Mouse (Mus musculus) heart, adult 2 months (tissue): ENCODE results near the gene Sgsm1. TPM values are rescaled to one million over a fixed set of nuclear protein-coding genes. Genes with fewer than 3 reads are reported as not detected.

ENCODE experiments used
- DNase-seq, 2 experiments: peaks; one replicate each; pipeline ENCODE4 v3.0.0; 2021
- H3K27ac ChIP-seq: fragments of 200-600 bp; 2 replicates; pipeline ENCODE4 v1.8.1; 2022
- H3K27me3 ChIP-seq: fragments of 200-500 bp; 2 replicates; pipeline ENCODE4 v1.6.1; 2012; ENCODE audit warnings: mild to moderate bottlenecking, low read length, inconsistent platforms, mixed read lengths; ENCODE audit not compliant: control insufficient read depth, insufficient read depth
- H3K36me3 ChIP-seq: fragments of 200-500 bp; 2 replicates; pipeline ENCODE4 v1.6.1; 2012; ENCODE audit warnings: low read length, inconsistent platforms; ENCODE audit not compliant: control insufficient read depth, insufficient read depth
- H3K4me1 ChIP-seq: fragments of 200-500 bp; 2 replicates; pipeline ENCODE4 v1.6.1; 2011; ENCODE audit warnings: low read length; ENCODE audit not compliant: control insufficient read depth, insufficient read depth
- H3K4me3 ChIP-seq: fragments of 200-600 bp; 2 replicates; pipeline ENCODE4 v1.8.1; 2022
- H3K79me2 ChIP-seq: fragments of 200-500 bp; replicated peaks from 2 replicates; pipeline ENCODE4 v1.6.1; 2012; ENCODE audit warnings: mild to moderate bottlenecking, inconsistent platforms, low read length, moderate library complexity, mixed read lengths; ENCODE audit not compliant: control insufficient read depth, insufficient read depth
- H3K9ac ChIP-seq: fragments of 200-500 bp; 2 replicates; pipeline ENCODE4 v1.6.1; 2012; ENCODE audit warnings: low read depth, mild to moderate bottlenecking, control low read depth, inconsistent platforms, low read length, mixed read lengths
- CTCF ChIP-seq: fragments of 200-600 bp; IDR thresholded peaks from 2 replicates; pipeline ENCODE4 v1.8.1; 2022; ENCODE audit warnings: antibody characterized with exemption, mild to moderate bottlenecking, moderate library complexity
- EP300 ChIP-seq: fragments of 200-500 bp; IDR thresholded peaks from 2 replicates; pipeline ENCODE4 v1.6.1; 2011; ENCODE audit warnings: low read depth, low read length, control low read depth; ENCODE audit not compliant: insufficient read depth
- POLR2A ChIP-seq: fragments of 200-500 bp; IDR thresholded peaks from 2 replicates; pipeline ENCODE4 v1.6.1; 2011; ENCODE audit warnings: mild to moderate bottlenecking, low read depth, low read length, control low read depth; ENCODE audit not compliant: insufficient read depth
- WGBS: fragments of 180-500 bp; shearing (Covaris S2); methylation state at CpG from one replicate; pipeline ENCODE4 v1.1.7; 2018; 5-methylcytosine and 5-hydroxymethylcytosine counted together
- intact Hi-C: fragments of 180-260 bp; cut with DNase I; formaldehyde crosslinking; loops from one replicate; pipeline ENCODE4 v1.15.1; 2025
- polyA plus RNA-seq: library from polyadenylated mRNA; depleted of rRNA; stranded (reverse); fragments of >200 nt; gene quantifications from 2 replicates; pipeline ENCODE4 v1.2.3, GENCODE M21; 2012
- total RNA-seq, 2 experiments: library from RNA; stranded (reverse); gene quantifications; 2 replicates each; pipeline ENCODE4 v1.2.3; 2021

Gene Sgsm1
- total and polyA plus RNA-seq, 3 experiments = 0.43 to 1.2 (median 0.52) TPM

DNA sequence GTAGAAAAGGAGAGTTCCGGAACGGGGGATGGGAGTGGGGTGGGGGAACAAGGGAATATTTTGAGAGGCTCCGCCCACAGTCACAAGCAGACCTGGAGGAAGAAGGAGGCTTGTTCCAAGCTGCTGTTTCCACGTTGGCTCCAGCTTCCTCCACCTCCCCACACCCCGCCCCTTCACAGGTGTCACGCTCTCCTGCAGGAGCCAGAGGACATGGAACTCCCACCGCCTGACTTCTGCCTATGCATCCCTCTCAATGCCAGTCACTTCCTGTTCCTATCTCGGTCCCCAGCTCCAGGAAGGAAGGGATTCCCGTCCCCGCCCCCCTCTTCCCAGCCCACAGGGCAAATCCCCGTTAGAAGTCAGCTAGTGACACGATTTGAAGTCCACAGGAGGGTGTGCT lies 12.5 kb downstream of the Sgsm1 start:
- 12% methylated on average over 12 of the region's 12 CpGs for WGBS
- H3K36me3 ChIP-seq = no peaks in the 10 kb centered on the region
- H3K4me1 ChIP-seq = no peaks in the 10 kb centered on the region
- H3K4me3 ChIP-seq = no peak overlapping the region
- intact Hi-C loops = no loop called here
- no peak overlapping the region for H3K27ac ChIP-seq
- H3K27me3 ChIP-seq = no peaks in the 10 kb centered on the region
- TF ChIP-seq CTCF = no peak
- no peak for TF ChIP-seq POLR2A
- no peak for TF ChIP-seq EP300
- no peak overlapping the region for H3K9ac ChIP-seq
- DNase-seq = no peak
- no peaks in the 10 kb centered on the region for H3K79me2 ChIP-seq

DNA sequence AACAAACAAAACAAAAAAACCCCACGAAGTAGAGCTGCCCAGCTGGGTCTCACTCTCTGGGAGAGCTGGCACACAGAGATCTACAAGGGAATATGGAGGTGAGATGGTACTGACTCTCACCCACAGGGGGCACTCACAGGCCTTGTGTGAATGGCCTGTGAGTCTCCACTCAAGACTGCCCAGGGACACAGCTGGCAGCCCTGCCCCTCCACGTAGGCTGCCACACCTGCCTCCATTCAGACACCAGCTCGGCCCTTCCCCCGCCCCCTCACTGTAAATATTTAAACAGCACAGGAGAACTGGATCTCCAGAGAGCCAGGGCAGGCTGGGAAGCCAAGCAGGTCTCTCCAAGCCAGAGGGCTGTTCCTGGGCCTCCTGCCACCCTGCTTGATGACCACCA lies 14.8 kb downstream of the Sgsm1 start:
- TF ChIP-seq POLR2A (no peak), CTCF (peak; percentile 20; the same call in 1 of the 2 replicates), EP300 (no peak)
- Histone ChIP-seq H3K27me3 (no peaks in the 10 kb centered on the region; the same call in 1 of the 2 replicates), H3K36me3 (no peaks in the 10 kb centered on the region), H3K4me3 (no peak overlapping the region), H3K4me1 (no peaks in the 10 kb centered on the region), H3K79me2 (no peaks in the 10 kb centered on the region), H3K27ac (no peak overlapping the region), H3K9ac (no peak overlapping the region)
- intact Hi-C loops = no loop called here
- no peak for DNase-seq
- 43% methylated on average over 4 of the region's 4 CpGs for WGBS

DNA sequence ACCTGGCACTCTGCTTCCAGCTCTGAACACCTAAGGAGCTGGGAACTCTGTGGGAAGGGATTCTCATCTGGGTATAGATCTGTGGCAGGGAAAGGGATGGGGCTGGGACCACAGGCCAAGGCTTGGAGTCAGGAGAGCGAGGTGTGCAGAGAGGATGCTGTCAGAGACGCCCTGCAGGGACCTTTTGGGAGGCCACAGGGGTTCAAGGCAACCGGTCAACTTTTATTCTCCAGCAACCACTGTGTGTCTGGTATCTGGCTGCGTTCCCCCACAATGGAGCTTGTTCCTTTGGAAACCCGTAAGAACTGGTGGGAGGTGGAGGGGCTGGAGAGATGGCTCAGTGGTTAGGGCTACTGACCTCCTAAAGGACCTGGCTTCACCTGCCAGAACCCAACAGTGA lies 16.0 kb downstream of the Sgsm1 start:
- Histone ChIP-seq H3K27ac (no peak overlapping the region), H3K9ac (no peak overlapping the region), H3K27me3 (no peaks in the 10 kb centered on the region; the same call in 1 of the 2 replicates), H3K36me3 (no peaks in the 10 kb centered on the region), H3K4me1 (no peaks in the 10 kb centered on the region), H3K79me2 (no peaks in the 10 kb centered on the region), H3K4me3 (no peak overlapping the region)
- no peak for DNase-seq
- TF ChIP-seq POLR2A = no peak
- intact Hi-C loops = no loop called here
- 83% methylated on average over 5 of the region's 5 CpGs for WGBS

DNA sequence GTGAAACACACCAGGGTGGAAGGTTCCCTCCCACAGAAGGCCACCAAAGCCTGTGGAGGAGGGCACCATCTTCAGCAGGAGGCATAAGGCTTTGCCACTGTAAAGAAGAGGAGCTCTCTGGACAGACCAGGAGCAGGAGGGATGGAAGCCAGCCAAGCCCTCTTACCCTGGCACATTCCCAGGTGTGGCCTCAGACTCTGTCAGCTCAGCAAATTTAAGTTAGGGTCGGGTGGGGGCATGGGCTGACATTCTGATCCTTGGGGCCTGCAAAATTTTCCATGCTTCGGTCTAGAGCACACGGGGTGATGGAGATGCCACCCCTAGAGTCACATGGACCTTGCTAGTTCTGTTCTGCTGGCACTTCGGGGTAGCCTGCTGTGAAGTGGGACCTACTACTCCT lies 17.1 kb downstream of the Sgsm1 start:
- DNase-seq = no peak
- H3K27me3 ChIP-seq = peaks cover 3% of the 10 kb centered on the region
- WGBS = 65% methylated on average over 4 of the region's 4 CpGs
- H3K27ac ChIP-seq = no peak overlapping the region
- TF ChIP-seq EP300 (no peak), CTCF (no peak), POLR2A (no peak)
- H3K79me2 ChIP-seq = no peaks in the 10 kb centered on the region
- no peaks in the 10 kb centered on the region for H3K4me1 ChIP-seq
- intact Hi-C loops = no loop called here
- no peak overlapping the region for H3K4me3 ChIP-seq
- H3K9ac ChIP-seq = no peak overlapping the region
- no peaks in the 10 kb centered on the region for H3K36me3 ChIP-seq

DNA sequence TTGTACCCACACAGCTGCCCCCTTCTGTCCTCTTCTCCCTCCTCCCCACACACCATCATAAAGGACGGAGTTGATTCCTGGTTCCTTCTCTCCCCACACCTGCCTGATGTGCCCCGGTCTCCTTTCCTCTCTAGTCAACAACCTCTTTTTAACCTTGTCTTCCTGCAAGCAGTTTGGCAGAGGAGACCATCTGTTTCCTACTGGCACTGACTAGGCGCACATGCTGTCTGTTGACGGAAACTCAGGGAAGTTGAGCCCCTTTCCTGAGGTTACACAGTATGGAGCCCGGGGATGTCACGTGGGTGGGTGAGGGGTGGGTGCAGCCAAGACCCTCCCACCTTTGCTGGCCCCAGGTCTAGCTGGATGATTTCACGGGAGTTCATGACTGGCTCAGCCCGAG lies 17.8 kb downstream of the Sgsm1 start:
- no peak overlapping the region for H3K27ac ChIP-seq
- H3K79me2 ChIP-seq = no peaks in the 10 kb centered on the region
- no peaks in the 10 kb centered on the region for H3K4me1 ChIP-seq
- intact Hi-C loops = no loop called here
- no peaks in the 10 kb centered on the region for H3K36me3 ChIP-seq
- H3K4me3 ChIP-seq = no peak overlapping the region
- no peak for DNase-seq
- no peak for TF ChIP-seq POLR2A
- no peak for TF ChIP-seq EP300
- no peak for TF ChIP-seq CTCF
- WGBS = 41% methylated on average over 8 of the region's 8 CpGs
- no peak overlapping the region for H3K9ac ChIP-seq
- H3K27me3 ChIP-seq = peaks cover 5% of the 10 kb centered on the region

DNA sequence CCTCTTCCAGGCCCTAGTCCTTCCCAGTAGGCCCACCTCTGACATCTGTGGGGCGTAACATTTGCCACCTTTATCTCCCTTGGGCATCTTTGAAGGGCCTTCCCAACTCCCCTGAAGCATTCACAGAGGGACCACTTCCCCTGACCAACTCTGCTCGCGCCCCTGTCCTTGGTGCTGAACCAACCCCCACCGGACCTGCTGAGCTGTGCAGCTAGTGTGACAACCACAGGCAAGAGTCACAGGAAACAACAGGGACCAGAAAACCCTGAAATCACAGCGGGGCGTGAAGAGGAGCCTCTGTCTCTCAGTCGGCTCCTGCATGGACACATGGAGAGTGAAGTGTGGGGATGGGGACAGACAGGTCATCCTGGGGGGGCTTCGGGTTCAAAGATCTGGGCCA lies 18.4 kb downstream of the Sgsm1 start:
- intact Hi-C loops = no loop called here
- no peak for DNase-seq
- peaks cover 9% of the 10 kb centered on the region for H3K27me3 ChIP-seq

DNA sequence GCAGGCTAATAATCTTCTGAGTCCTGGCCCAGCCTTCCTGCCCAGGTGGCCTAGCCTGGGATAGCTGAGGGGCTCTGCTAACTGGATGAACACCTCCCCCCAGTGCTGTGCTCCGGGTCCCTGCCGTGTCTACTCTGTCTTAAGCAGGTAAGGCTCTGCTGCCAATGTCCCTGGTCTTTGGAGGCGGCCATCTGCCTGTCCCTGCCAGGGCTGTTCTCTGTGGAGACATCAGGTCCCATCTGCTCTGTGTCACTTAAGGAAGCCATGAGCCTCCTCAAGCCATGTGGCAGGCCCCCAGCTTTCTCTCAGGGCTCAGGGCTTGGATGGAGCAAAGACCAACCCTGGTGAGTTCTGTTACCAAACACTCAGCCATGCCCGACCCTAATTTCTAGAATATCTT lies 19.5 kb downstream of the Sgsm1 start:
- no peaks in the 10 kb centered on the region for H3K79me2 ChIP-seq
- intact Hi-C loops = no loop called here
- no peak overlapping the region for H3K27ac ChIP-seq
- no peaks in the 10 kb centered on the region for H3K36me3 ChIP-seq
- no peak overlapping the region for H3K9ac ChIP-seq
- H3K4me1 ChIP-seq = no peaks in the 10 kb centered on the region
- no peak for DNase-seq
- peaks cover 10% of the 10 kb centered on the region for H3K27me3 ChIP-seq
- no peak for TF ChIP-seq EP300
- TF ChIP-seq POLR2A = no peak
- WGBS = 74% methylated on average over 4 of the region's 4 CpGs
- H3K4me3 ChIP-seq = no peak overlapping the region

More for the DNA sequence above, 18.4 kb downstream of the Sgsm1 start:
- Histone ChIP-seq H3K4me1 (no peaks in the 10 kb centered on the region), H3K4me3 (no peak overlapping the region), H3K9ac (no peak overlapping the region), H3K79me2 (no peaks in the 10 kb centered on the region), H3K36me3 (no peaks in the 10 kb centered on the region), H3K27ac (no peak overlapping the region)
- no peak for TF ChIP-seq CTCF
- no peak for TF ChIP-seq EP300
- no peak for TF ChIP-seq POLR2A
- WGBS = 10% methylated on average over 8 of the region's 8 CpGs
